Mouse (Mus musculus): ENCODE measurements around the gene Sptlc3. TPM values are rescaled to one million over a fixed set of nuclear protein-coding genes. Genes with fewer than 3 reads are reported as not detected.

The Sptlc3 gene
- polyA plus RNA-seq, 1 experiment from 2014 or later: 5.6 TPM

GRCm38 (mm10) chr2:139656750-139657149 is 163.0 kb downstream of the Sptlc3 start:
- no peak overlapping the region for H3K27ac ChIP-seq (ENCODE audit: low read length)
- WGBS: 22% methylated on average over 4 of the region's 4 CpGs
- H3K9me3 ChIP-seq (ENCODE audit: control insufficient read depth, low read depth, low read length): no peaks in the 10 kb centered on the region
- H3K4me3 ChIP-seq (ENCODE audit: low read depth, low read length): no peak overlapping the region
- peak; percentile 28; the same call in 1 of the 2 replicates for ATAC-seq (ENCODE audit: insufficient number of reproducible peaks, insufficient read depth, low FRiP score, low read depth)
- H3K9ac ChIP-seq (replicated peaks; ENCODE audit: low read depth, low read length): no peak overlapping the region
- H3K4me2 ChIP-seq (replicated peaks; ENCODE audit: low read depth, low read length): no peak overlapping the region
- H3K4me1 ChIP-seq (ENCODE audit: control insufficient read depth, insufficient read depth, low read length): 0 out of 2 replicates have a peak, but pooled peaks cover 4% of the 10 kb centered on the region
- H3K36me3 ChIP-seq (ENCODE audit: control insufficient read depth, insufficient read depth, low read length): no peaks in the 10 kb centered on the region
- no peaks in the 10 kb centered on the region for H3K27me3 ChIP-seq (ENCODE audit: control insufficient read depth, insufficient read depth, low read length)

- Histone ChIP-seq H3K9ac (replicated peaks; ENCODE audit: low read depth, low read length) (no peak overlapping the region), H3K27ac (ENCODE audit: low read length) (no peak overlapping the region), H3K4me2 (replicated peaks; ENCODE audit: low read depth, low read length) (no peak overlapping the region), H3K4me1 (ENCODE audit: control insufficient read depth, insufficient read depth, low read length) (0 out of 2 replicates have a peak, but pooled peaks cover 2% of the 10 kb centered on the region), H3K27me3 (ENCODE audit: control insufficient read depth, insufficient read depth, low read length) (no peaks in the 10 kb centered on the region), H3K4me3 (ENCODE audit: low read depth, low read length) (no peak overlapping the region), H3K36me3 (ENCODE audit: control insufficient read depth, insufficient read depth, low read length) (no peaks in the 10 kb centered on the region), H3K9me3 (ENCODE audit: control insufficient read depth, low read depth, low read length) (no peaks in the 10 kb centered on the region)
- ATAC-seq (ENCODE audit: insufficient number of reproducible peaks, insufficient read depth, low FRiP score, low read depth): no peak
- 88% methylated on average over 3 of the region's 3 CpGs for WGBS
Measured at GRCm38 (mm10) chr2:139671838-139672237, 178.1 kb downstream of the Sptlc3 start.

- no peak overlapping the region for H3K27ac ChIP-seq (ENCODE audit: low read length)
- no peak overlapping the region for H3K4me2 ChIP-seq (replicated peaks; ENCODE audit: low read depth, low read length)
- H3K4me1 ChIP-seq (ENCODE audit: control insufficient read depth, insufficient read depth, low read length): 0 out of 2 replicates have a peak, but pooled peaks cover 2% of the 10 kb centered on the region
- H3K36me3 ChIP-seq (ENCODE audit: control insufficient read depth, insufficient read depth, low read length): no peaks in the 10 kb centered on the region
- H3K27me3 ChIP-seq (ENCODE audit: control insufficient read depth, insufficient read depth, low read length): no peaks in the 10 kb centered on the region
- ATAC-seq (ENCODE audit: insufficient number of reproducible peaks, insufficient read depth, low FRiP score, low read depth): no peak
- H3K9ac ChIP-seq (replicated peaks; ENCODE audit: low read depth, low read length): no peak overlapping the region
- H3K9me3 ChIP-seq (ENCODE audit: control insufficient read depth, low read depth, low read length): no peaks in the 10 kb centered on the region
- no peak overlapping the region for H3K4me3 ChIP-seq (ENCODE audit: low read depth, low read length)
- WGBS: 63% methylated on average over 2 of the region's 2 CpGs
Measured at GRCm38 (mm10) chr2:139672371-139672770, 178.7 kb downstream of the Sptlc3 start.

DNA sequence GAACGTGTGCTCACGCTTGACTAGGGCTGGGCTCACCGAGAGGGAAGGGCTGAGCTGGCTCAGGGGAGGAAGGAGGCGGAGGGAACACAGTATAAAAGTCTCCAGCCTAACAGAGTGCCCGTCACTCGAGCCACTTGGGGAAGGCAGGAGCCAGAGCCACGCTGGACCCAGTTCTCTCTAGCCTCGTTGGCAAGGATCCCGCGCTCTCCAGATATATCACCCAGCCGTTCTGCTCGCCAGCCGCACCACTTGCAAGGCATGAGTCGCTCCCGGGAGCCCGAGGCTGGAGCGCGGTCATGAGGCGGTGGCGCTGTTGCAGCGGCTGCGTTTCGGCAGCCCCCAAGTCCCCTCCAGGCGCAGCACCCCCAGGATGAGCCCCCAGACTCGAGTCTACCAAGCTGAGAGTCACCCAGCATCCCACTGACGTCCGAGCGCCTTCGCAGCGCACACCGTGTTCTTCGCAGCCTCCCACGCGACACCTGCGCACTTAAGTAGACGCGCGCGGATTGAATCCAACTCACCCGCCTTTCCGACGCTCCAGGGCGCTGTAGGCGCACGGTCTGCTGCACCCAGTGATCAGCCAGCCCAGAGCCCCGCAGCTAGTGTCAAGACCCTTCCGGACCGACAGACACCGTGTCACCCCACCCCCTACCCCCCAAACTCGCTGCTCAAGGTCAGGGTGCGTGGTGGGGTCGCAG is 183.5 kb downstream of the Sptlc3 start:
- WGBS: under 1% methylated on average over 52 of the region's 52 CpGs

DNA sequence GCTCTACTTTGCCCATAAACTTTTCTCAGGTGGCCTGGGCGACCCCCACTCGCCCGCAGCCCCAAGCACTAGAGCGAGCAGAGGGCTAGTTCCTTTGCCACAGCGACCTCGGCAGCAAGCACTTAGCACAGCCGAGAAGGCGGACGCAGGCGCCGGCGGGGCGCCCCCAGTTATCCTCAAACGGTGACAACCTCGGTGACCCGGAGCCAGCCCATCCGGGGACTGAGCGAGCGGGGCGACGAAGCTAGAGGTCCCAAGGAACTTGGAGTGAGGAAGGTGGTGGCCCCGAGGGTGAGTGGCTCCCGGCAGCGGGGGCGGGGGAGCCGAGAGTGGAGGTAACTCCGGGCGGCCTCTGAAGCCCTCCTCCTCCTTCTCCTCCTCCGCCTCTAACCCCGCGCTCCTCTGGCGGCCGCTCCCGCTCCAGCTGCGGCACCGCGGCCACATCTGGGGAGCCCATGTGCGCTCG is 184.1 kb downstream of the Sptlc3 start, which contains the start of gene Ism1:
Ism1 (plus strand) TSS at position 370 of the 466 bp plus-strand sequence.
- peak within 1 kb of the TSS; percentile 99 for H3K4me2 ChIP-seq (replicated peaks; ENCODE audit: low read depth, low read length)
- WGBS: under 1% methylated on average over 32 of the region's 39 CpGs

More for the DNA sequence above, 183.5 kb downstream of the Sptlc3 start:
- peak overlapping the region; percentile 80 for H3K9ac ChIP-seq (replicated peaks; ENCODE audit: low read depth, low read length)
- no peaks in the 10 kb centered on the region for H3K9me3 ChIP-seq (ENCODE audit: control insufficient read depth, low read depth, low read length)
- no peak overlapping the region for H3K27ac ChIP-seq (ENCODE audit: low read length)
- H3K27me3 ChIP-seq (ENCODE audit: control insufficient read depth, insufficient read depth, low read length): no peaks in the 10 kb centered on the region
- peak overlapping the region; percentile 99 for H3K4me2 ChIP-seq (replicated peaks; ENCODE audit: low read depth, low read length)
- H3K36me3 ChIP-seq (ENCODE audit: control insufficient read depth, insufficient read depth, low read length): no peaks in the 10 kb centered on the region
- H3K4me1 ChIP-seq (ENCODE audit: control insufficient read depth, insufficient read depth, low read length): 0 out of 2 replicates have a peak, but pooled peaks cover 2% of the 10 kb centered on the region
- peak overlapping the region; percentile 89 for H3K4me3 ChIP-seq (ENCODE audit: low read depth, low read length)
- ATAC-seq (ENCODE audit: insufficient number of reproducible peaks, insufficient read depth, low FRiP score, low read depth): peak; percentile 66

GRCm38 (mm10) chr2:139678275-139679140 is 184.8 kb downstream of the Sptlc3 start:
- Histone ChIP-seq H3K27me3 (ENCODE audit: control insufficient read depth, insufficient read depth, low read length) (no peaks in the 10 kb centered on the region), H3K4me2 (replicated peaks; ENCODE audit: low read depth, low read length) (peak overlapping the region; percentile 99), H3K4me1 (ENCODE audit: control insufficient read depth, insufficient read depth, low read length) (0 out of 2 replicates have a peak, but pooled peaks cover 2% of the 10 kb centered on the region), H3K36me3 (ENCODE audit: control insufficient read depth, insufficient read depth, low read length) (no peaks in the 10 kb centered on the region), H3K27ac (ENCODE audit: low read length) (peak overlapping the region; percentile 75), H3K9ac (replicated peaks; ENCODE audit: low read depth, low read length) (peak overlapping the region; percentile 80), H3K9me3 (ENCODE audit: control insufficient read depth, low read depth, low read length) (no peaks in the 10 kb centered on the region), H3K4me3 (ENCODE audit: low read depth, low read length) (peak overlapping the region; percentile 89)
- peak; percentile 88 for ATAC-seq (ENCODE audit: insufficient number of reproducible peaks, insufficient read depth, low FRiP score, low read depth)
- under 1% methylated on average over 82 of the region's 84 CpGs for WGBS

More for the DNA sequence above, 184.1 kb downstream of the Sptlc3 start, which contains the start of gene Ism1:
- peak within 1 kb of the TSS; percentile 89 for H3K4me3 ChIP-seq (ENCODE audit: low read depth, low read length)
- peak; percentile 56 for ATAC-seq (ENCODE audit: insufficient number of reproducible peaks, insufficient read depth, low FRiP score, low read depth)
- no peaks in the 10 kb centered on the region for H3K36me3 ChIP-seq (ENCODE audit: control insufficient read depth, insufficient read depth, low read length)
- H3K27me3 ChIP-seq (ENCODE audit: control insufficient read depth, insufficient read depth, low read length): no peaks in the 10 kb centered on the region
- H3K9ac ChIP-seq (replicated peaks; ENCODE audit: low read depth, low read length): peak within 1 kb of the TSS; percentile 80
- H3K27ac ChIP-seq (ENCODE audit: low read length): peak within 1 kb of the TSS; percentile 75
- H3K4me1 ChIP-seq (ENCODE audit: control insufficient read depth, insufficient read depth, low read length): 0 out of 2 replicates have a peak, but pooled peaks cover 2% of the 10 kb centered on the region
- H3K9me3 ChIP-seq (ENCODE audit: control insufficient read depth, low read depth, low read length): no peaks in the 10 kb centered on the region

GRCm38 (mm10) chr2:139682540-139682939 is 188.8 kb downstream of the Sptlc3 start:
- Histone ChIP-seq H3K27ac (ENCODE audit: low read length) (no peak overlapping the region), H3K4me2 (replicated peaks; ENCODE audit: low read depth, low read length) (no peak overlapping the region)
- 69% methylated on average over 3 of the region's 3 CpGs for WGBS

More at GRCm38 (mm10) chr2:139682540-139682939, 188.8 kb downstream of the Sptlc3 start:
- Histone ChIP-seq H3K27me3 (ENCODE audit: control insufficient read depth, insufficient read depth, low read length) (no peaks in the 10 kb centered on the region), H3K9me3 (ENCODE audit: control insufficient read depth, low read depth, low read length) (no peaks in the 10 kb centered on the region), H3K9ac (replicated peaks; ENCODE audit: low read depth, low read length) (no peak overlapping the region), H3K4me1 (ENCODE audit: control insufficient read depth, insufficient read depth, low read length) (no peaks in the 10 kb centered on the region), H3K4me3 (ENCODE audit: low read depth, low read length) (no peak overlapping the region), H3K36me3 (ENCODE audit: control insufficient read depth, insufficient read depth, low read length) (no peaks in the 10 kb centered on the region)
- no peak for ATAC-seq (ENCODE audit: insufficient number of reproducible peaks, insufficient read depth, low FRiP score, low read depth)
